Mouse (Mus musculus): ENCODE data around the gene Lrch1. TPM values are rescaled to one million over a fixed set of nuclear protein-coding genes. Genes with fewer than 3 reads are reported as not detected.
A peak's percentile ranks its signal among the peaks of the same experiment; 100 is the strongest.

Lrch1 gene
- total RNA-seq, 2 experiments from 2014 or later = 13.7 to 16.2 TPM

GRCm38 (mm10) chr14:74888103-74888502 is 59.6 kb downstream of the Lrch1 start:
- no peak for DNase-seq

GRCm38 (mm10) chr14:74886453-74886852 is 61.2 kb downstream of the Lrch1 start:
- no peak for DNase-seq

DNA sequence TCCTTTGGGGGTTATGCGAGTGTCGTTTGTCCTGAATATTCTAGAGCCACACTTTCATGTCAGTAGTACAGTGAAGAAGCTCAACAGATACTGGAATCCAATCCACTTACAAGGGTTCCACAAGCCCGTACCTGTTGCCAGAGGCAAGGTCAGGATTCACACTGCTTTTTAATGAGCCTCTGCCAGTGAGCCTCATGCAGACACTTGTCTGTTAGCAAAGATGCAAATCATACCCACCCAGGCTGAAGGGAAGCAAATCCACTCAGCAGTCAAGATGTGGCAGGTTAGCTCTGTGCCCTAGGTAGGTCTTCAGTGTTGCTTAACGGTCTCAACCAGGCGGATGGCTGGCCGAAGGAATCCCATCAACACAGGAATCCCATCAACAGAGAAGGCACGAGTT is 62.8 kb downstream of the Lrch1 start:
- DNase-seq = no peak

- DNase-seq = peak; percentile 76
Measured at GRCm38 (mm10) chr14:74884024-74884680, 63.5 kb downstream of the Lrch1 start.

DNA sequence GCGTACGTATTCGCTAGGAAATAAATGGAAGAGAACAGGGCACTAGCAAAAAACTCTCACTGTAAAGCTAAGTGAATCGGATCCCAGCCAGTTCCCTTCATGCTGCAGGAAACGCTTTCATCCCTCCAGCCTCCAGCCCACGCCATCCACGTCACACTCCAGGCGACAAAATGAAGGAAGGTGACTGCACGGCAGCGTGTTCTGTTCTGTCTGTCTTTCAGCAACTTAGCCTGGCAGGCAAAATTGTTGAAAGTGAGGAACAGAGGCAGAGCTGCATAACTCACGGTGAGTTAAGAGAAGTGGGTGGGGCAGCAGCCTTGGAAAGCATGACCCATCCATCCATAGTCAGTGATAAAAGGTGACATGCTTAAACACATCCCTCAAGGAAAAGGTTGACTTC is 64.5 kb downstream of the Lrch1 start:
- no peak for DNase-seq

DNA sequence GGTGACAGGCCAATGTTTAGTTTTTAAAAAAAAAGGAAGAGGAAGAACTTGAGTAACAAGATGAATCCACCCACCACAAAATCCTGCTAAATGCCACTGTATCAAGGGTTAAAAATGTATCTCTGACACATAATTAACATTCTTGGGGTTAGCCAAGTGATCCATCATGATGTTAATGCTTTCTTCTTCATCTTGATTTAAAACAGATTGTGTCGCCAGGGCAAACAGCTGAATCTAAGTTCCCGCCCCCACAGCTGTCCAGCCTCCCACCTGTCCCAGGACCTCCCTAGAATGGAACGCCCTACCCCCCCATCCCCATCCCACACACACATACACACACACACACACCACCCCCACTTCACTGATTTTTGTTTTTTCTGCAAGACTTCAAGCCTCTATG is 64.9 kb downstream of the Lrch1 start:
- no peak for DNase-seq

DNA sequence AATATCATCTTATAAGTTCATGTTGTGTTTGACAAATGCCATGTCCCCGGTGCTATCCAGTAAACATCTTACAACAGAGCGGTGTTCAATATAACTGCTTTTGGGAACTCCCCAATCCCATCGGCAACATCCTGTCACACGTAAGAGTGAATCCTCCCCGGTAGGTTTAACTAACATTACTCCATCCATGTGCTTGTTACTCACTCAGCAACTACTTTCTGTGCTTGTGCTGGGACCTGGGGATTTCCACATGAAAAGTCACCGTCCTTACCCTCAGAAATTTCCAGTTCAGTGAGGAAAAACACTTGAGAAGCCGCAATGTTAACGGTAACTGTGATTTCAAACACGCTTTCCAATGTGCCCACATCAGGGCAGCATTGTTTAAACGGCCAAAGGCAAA is 66.8 kb downstream of the Lrch1 start:
- no peak for DNase-seq

DNA sequence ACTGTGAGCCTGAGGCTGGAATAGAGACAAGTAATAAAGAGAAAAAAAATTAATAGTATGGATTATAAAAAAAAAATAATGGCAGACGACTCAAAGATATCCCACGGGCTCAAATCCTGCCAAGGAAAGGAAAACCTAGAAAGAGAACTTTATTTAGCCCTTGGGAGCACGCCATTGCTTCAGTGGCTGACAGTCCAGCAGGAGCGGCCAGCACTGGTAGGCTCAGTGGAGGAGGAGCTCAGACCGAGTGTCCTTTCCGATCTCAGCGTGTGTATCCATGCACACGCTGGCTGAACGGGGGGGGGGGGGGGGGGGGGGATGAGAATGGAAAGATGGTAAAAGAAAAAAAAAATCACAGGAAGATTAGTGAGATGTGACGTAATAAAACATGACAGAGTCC is 68.2 kb downstream of the Lrch1 start:
- no peak for DNase-seq

DNA sequence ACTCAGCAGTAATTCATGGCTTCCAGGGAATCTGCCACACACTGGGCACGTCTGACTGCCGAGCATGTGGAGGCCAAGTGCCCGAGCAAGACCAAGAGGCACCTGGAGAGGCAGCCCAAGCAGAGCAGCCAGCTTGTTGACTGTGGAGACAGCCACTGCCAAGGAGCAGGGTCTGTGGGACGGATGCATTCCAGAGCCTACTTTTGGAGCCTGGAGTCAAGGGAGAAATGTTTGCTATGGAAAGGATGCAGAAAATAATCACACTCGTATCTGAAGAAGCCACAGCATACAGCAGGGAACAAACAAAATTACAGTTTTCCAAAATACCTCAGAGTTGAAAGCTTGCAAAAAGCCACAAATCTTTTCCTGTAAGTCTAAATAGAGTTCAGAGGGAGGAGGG is 70.4 kb downstream of the Lrch1 start:
- DNase-seq = no peak

DNA sequence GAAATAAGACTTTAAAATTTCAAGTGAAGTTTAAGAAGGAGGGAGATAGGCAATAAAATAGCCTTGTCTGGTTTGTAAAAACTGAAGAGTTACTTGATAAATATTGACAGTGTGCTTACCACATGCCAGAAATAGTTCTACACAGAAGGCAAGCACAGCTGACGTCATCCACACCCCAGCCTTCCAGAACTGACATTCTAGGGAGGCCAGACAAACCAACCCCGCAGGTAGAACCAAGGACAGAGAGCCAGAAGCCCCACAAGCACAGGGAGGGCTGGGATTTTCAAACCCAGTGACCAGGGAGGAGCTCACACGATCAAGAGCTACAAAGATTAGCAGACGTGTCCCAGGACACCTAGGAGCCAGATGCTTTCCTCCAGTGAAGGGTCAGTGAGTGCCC is 76.5 kb downstream of the Lrch1 start:
- DNase-seq = peak; percentile 43

DNA sequence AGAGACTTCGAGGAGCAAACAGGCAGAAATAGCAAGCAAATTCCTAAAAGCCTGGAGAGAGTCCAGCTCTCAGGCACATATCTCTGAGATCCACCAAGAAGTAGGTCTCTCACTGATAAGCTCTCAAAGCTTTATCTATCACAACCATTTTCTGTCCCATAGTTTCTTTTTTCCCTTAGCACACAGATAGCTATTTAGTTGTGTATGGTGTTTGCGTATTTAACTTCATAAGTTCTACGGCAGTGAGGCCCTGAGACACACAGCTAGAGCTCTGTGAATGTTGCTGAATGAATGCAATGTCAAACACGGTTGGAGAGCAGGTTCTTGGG is 78.8 kb downstream of the Lrch1 start:
- DNase-seq = no peak

DNA sequence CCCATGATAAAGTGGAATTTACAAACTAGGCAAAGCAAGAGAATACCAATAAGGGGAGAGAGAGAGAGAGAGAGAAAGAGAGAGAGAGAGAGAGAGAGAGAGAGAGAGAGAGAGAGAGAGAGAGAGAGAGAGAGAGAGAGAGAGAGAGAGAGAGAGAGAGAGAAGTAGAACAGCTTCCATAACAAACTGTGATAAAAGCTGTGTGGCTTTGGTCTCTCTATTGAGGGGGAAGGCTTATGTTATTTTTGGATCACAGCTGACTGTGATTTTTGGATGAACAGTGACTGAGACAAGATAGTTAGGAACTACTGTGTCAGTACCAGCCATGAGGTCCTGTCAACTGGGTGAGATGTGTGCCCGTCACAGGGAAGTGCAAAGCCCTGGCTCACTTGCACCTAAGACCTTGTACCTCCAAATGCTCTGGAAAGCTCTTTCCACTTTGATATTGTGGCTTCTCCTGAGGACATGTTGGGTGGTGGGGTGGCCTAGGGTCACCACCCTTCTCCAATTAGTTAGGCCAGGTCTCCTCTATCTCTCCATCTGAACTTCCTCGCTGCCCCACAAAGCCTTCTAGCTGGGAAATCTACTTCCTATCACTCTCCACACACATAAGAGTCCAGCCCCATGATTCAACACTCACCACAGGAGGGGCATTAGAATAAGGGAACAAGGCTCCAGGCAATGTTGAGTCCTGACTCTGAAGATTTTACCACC is 79.3 kb downstream of the Lrch1 start:
- DNase-seq = no peak

GRCm38 (mm10) chr14:74867076-74868042 is 80.3 kb downstream of the Lrch1 start:
- DNase-seq = no peak

GRCm38 (mm10) chr14:74865738-74866137 is 81.9 kb downstream of the Lrch1 start:
- no peak for DNase-seq

GRCm38 (mm10) chr14:74864805-74865483 is 82.7 kb downstream of the Lrch1 start:
- DNase-seq = no peak

DNA sequence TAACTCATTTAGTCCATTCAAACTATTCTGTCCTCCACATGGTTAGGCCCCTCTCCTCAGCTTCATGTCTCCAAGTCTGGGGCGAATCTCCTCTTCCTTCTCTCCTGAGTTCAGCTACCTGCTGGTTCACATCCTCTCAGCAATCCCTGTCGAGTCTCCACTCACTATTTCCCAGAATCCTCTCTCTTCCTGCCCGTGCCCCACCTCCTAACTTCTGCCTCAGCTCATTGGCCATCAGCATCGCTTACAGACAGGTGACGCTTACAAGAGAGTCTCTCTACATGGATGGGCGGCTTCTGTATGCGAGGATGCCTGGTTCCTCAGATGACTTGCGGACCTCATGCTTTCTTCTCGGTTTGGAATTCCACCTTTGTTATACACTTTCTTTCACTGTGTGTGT is 86.2 kb downstream of the Lrch1 start:
- no peak for DNase-seq

DNA sequence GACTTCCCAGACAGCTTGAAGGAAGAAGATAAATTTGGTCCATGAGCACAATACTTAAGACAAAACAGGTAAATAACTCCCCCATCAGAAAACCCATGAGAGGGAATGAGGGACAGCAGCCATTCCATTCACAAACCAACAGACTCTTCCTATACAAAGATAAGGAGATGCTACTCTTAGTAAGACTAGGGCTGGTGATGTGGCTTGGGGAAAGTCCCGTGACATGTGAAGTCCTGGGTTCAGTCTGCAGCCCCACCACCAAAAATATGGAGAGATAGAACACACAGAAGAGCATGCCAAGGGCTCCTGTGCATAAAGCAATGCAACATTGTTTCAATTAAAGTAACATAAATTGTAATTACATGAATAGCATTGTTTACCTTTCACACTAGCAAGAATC is 88.5 kb downstream of the Lrch1 start:
- DNase-seq = no peak

DNA sequence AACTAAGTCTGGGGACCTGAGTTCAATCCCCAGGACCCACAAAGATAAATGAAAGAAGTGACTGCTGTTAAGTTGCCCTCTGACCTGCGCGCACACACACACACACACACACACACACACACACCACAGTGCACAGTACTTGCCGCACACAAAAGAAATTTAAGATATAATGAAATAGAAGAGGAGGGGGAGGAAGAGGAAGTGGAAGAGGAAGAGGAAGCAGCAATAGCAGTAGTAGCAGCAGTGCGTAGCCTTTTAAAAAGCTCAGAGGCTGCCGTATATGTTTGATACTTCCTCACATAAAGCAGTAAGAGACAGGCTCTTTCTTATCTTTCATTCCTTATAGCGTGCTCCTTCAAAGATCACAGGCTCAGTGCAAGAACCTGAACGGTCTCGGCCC is 92.2 kb downstream of the Lrch1 start:
- DNase-seq = no peak

- no peak for DNase-seq
Measured at GRCm38 (mm10) chr14:74853759-74854100, 93.9 kb downstream of the Lrch1 start.

DNA sequence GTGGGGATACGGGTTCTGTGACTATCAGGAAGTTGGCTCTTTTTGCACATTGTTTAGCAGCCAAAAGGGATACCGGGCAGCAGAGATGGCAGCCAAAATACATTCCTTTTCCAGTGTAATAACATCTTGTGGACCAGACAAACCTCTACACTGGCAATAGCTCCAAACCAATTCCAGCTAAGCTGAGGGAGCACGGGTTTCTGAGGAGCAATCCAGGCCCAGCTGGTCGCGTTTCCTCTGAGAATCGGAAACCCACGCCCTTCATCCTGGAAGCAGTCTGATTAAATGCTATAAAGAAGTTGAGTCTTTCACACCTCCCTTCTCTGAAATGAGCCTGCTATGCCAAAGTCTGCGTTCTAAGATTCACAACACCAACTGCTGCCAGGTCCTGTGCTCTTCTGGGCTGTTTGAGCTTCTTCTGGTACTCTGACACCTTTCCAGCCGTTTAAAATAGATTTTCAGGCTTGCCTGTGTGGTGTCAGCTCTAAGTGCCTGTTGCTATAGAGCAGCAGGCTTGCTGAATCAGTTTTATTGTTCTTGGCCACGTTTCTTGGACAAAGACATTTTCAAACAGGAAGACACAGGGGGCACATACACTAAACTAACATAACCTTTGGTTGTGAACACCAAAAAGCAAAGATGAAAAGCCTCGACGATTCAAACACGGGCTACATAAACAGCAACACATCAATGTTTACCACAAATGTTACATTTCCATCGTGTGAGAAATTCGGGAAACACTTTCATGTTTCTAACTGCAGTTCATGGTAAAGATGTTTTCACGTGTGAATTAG is 94.5 kb downstream of the Lrch1 start:
- no peak for DNase-seq

DNA sequence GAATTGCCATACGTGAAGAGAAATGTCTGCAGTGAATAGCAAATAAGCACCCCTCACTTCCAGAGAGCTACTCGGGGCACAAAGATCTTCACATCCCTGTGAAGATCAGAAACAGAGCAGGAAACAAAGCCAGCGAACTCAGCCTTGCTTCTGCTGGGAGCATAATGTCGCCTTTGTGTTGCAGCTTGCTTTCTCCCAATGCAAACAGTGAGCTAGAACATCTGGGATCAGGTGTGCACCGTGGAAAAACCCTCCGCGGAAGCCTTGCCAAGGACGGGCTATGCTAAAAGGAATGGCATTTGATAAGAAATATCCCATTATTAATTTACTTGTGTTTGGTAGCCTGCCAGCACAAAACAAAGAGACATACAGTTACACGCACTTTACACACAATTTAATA is 95.8 kb downstream of the Lrch1 start:
- DNase-seq = no peak

DNA sequence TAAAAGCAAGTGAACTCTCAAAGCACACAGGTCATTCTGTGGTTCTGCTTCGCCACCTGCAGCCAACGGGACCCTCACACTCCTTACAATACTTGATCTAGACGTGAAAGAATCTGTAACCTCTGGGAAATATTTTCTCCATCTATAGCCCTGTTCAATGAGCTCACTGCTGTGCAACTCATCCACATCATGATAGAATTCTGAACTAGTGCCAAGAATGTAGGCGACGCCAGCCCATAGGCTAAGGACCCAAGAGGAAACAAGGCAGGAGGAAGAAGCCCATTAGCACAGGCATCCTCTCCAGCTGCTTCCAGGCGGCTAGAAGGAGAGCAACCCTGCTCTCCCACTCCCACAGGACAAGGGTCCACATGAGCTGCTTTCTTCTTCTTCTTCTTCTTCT is 98.7 kb downstream of the Lrch1 start:
- DNase-seq = no peak

All from adrenal gland, postnatal 10 days (tissue).